Mouse (Mus musculus) heart, embryonic 11.5 days (tissue): ENCODE measurements around the gene Nek5. TPM values are rescaled to one million over a fixed set of nuclear protein-coding genes. Genes with fewer than 3 reads are reported as not detected.

Experiments used
- ATAC-seq: fragments of 200-750 bp; cut with Nextera tagmentation; replicated peaks from 2 replicates; pipeline ENCODE4 v1.8.0; 2017; ENCODE audit warnings: moderate library complexity; ENCODE audit not compliant: insufficient number of reproducible peaks, low FRiP score, low TSS enrichment
- H3K27ac ChIP-seq: fragments of 300-500 bp; sonication (generic); 2 replicates; pipeline ENCODE4 v1.5.1; 2014; ENCODE audit warnings: mild to moderate bottlenecking, low read depth, low read length
- H3K27me3 ChIP-seq: fragments of 300-500 bp; sonication (generic); 2 replicates; pipeline ENCODE4 v1.6.1; 2014; ENCODE audit warnings: mild to moderate bottlenecking, low read length, mixed read lengths; ENCODE audit not compliant: control insufficient read depth, insufficient read depth
- H3K36me3 ChIP-seq: fragments of 300-500 bp; sonication (generic); 2 replicates; pipeline ENCODE4 v1.6.1; 2014; ENCODE audit warnings: mild to moderate bottlenecking, low read length, moderate library complexity, mixed read lengths; ENCODE audit not compliant: control insufficient read depth, insufficient read depth
- H3K4me1 ChIP-seq: fragments of 300-500 bp; sonication (generic); 2 replicates; pipeline ENCODE4 v1.6.1; 2014; ENCODE audit warnings: low read length; ENCODE audit not compliant: control insufficient read depth, insufficient read depth
- H3K4me2 ChIP-seq: fragments of 300-500 bp; sonication (generic); 2 replicates; pipeline ENCODE4 v1.6.1; 2014; ENCODE audit warnings: mild to moderate bottlenecking, moderate library complexity
- H3K4me3 ChIP-seq: fragments of 300-500 bp; sonication (generic); 2 replicates; pipeline ENCODE4 v1.5.1; 2014; ENCODE audit warnings: low read depth, low read length
- H3K9ac ChIP-seq: fragments of 300-500 bp; sonication (generic); 2 replicates; pipeline ENCODE4 v1.6.1; 2014; ENCODE audit warnings: mild to moderate bottlenecking, low read depth, low read length, moderate library complexity
- H3K9me3 ChIP-seq: fragments of 300-500 bp; sonication (generic); replicated peaks from 2 replicates; pipeline ENCODE4 v1.6.1; 2016; ENCODE audit warnings: low read length; ENCODE audit not compliant: control insufficient read depth
- WGBS: fragments of 180-500 bp; shearing (Covaris S2); extraction: QIAGEN DNeasy Blood & Tissue Kit; methylation state at CpG from one replicate; pipeline ENCODE4 v1.1.7; 2014; ENCODE audit not compliant: insufficient replicate concordance; 5-methylcytosine and 5-hydroxymethylcytosine counted together
- polyA plus RNA-seq: library from polyadenylated mRNA; unstranded; fragments of >200 nt; fragmentation: Nextera tagmentation; extraction: Ambion mirVana; gene quantifications from 2 replicates; pipeline ENCODE4 v1.2.1, GENCODE M21; 2014

The Nek5 gene
- polyA plus RNA-seq, 1 experiment from 2014 or later = 0.27 TPM

GRCm38 (mm10) chr8:22028973-22029372 is 95.9 kb downstream of the Nek5 start:
- Histone ChIP-seq H3K9me3 (no peaks in the 10 kb centered on the region), H3K4me1 (no peaks in the 10 kb centered on the region), H3K4me3 (no peak overlapping the region), H3K9ac (no peak overlapping the region), H3K36me3 (no peaks in the 10 kb centered on the region), H3K27me3 (no peaks in the 10 kb centered on the region), H3K27ac (no peak overlapping the region), H3K4me2 (no peak overlapping the region)
- 80% methylated on average over 3 of the region's 3 CpGs for WGBS
- no peak for ATAC-seq

DNA sequence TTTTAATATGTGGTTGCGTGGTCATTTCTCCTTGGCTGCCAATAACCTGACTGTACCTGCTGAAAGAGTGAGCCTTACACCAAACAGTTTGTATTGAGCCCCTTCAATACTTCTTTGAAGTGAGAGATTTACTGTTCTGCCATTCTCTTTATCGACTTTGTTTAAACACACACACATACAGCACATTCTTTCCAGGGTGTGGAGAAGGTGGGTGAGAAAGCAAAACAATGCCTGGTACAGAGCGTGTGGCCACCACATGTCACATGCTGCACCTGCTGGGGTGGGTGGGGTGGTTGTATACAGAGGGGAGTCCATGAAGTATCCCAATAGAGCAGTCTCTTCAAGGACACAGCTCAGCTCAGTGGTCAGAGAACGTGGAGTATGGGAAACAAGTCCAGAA is 99.6 kb downstream of the Nek5 start:
- Histone ChIP-seq H3K4me2 (no peak overlapping the region), H3K4me3 (no peak overlapping the region), H3K27me3 (no peaks in the 10 kb centered on the region), H3K9ac (no peak overlapping the region), H3K4me1 (no peaks in the 10 kb centered on the region), H3K9me3 (no peaks in the 10 kb centered on the region), H3K27ac (no peak overlapping the region), H3K36me3 (no peaks in the 10 kb centered on the region)
- ATAC-seq = no peak
- WGBS = 68% methylated on average over 4 of the region's 4 CpGs

Other genes starting within 250 kb of the Nek5 start
- gene Defb9, start 239.6 kb downstream of the Nek5 start, polyA plus RNA-seq = not detected in 2 replicates
- gene Defb11, start 218.6 kb downstream of the Nek5 start, polyA plus RNA-seq = not detected in 2 replicates
- gene Defb15, start 192.3 kb downstream of the Nek5 start, polyA plus RNA-seq = not detected in 2 replicates
- not detected in 2 replicates for gene Defb35, start 186.7 kb downstream of the Nek5 start, polyA plus RNA-seq
- gene Defb13, start 178.3 kb downstream of the Nek5 start, polyA plus RNA-seq = not detected in 2 replicates
- gene Fam90a1a, start 166.3 kb downstream of the Nek5 start, polyA plus RNA-seq = not detected in 2 replicates
- not detected in 2 replicates for gene Ccdc70, start 155.3 kb downstream of the Nek5 start, polyA plus RNA-seq
- gene Atp7b, start 64.7 kb downstream of the Nek5 start, polyA plus RNA-seq = 2.9 and 3.6 TPM in 2 replicates
- 27.0 and 31.5 TPM in 2 replicates for gene Alg11, start 64.3 kb downstream of the Nek5 start, polyA plus RNA-seq
- gene Nek3, start 41.4 kb upstream of the Nek5 start, polyA plus RNA-seq = 5.8 and 7.8 TPM in 2 replicates
- gene Ckap2, start 60.8 kb upstream of the Nek5 start, polyA plus RNA-seq = 37.4 and 37.6 TPM in 2 replicates
- gene Vps36, start 67.8 kb upstream of the Nek5 start, polyA plus RNA-seq = 27.7 and 29.6 TPM in 2 replicates
- gene Thsd1, start 102.3 kb upstream of the Nek5 start, polyA plus RNA-seq = 14.4 and 15.8 TPM in 2 replicates
- gene Tpte, start 158.4 kb upstream of the Nek5 start, polyA plus RNA-seq = not detected in 2 replicates